Mouse (Mus musculus) embryonic fibroblast, embryonic 13.5 days (primary cell): Measurements from ENCODE around the gene Trappc10.

Experiments
- CTCF ChIP-seq: IDR thresholded peaks from 2 replicates; pipeline ENCODE4 v1.5.1; 2011; ENCODE audit warnings: mild to moderate bottlenecking, control low read depth, low read length, moderate library complexity, borderline replicate concordance; ENCODE audit not compliant: insufficient read depth
- POLR2A ChIP-seq: IDR thresholded peaks from 2 replicates; pipeline ENCODE4 v1.6.1; 2011; ENCODE audit warnings: low read depth, mild to moderate bottlenecking, control low read depth, low read length, moderate library complexity

DNA sequence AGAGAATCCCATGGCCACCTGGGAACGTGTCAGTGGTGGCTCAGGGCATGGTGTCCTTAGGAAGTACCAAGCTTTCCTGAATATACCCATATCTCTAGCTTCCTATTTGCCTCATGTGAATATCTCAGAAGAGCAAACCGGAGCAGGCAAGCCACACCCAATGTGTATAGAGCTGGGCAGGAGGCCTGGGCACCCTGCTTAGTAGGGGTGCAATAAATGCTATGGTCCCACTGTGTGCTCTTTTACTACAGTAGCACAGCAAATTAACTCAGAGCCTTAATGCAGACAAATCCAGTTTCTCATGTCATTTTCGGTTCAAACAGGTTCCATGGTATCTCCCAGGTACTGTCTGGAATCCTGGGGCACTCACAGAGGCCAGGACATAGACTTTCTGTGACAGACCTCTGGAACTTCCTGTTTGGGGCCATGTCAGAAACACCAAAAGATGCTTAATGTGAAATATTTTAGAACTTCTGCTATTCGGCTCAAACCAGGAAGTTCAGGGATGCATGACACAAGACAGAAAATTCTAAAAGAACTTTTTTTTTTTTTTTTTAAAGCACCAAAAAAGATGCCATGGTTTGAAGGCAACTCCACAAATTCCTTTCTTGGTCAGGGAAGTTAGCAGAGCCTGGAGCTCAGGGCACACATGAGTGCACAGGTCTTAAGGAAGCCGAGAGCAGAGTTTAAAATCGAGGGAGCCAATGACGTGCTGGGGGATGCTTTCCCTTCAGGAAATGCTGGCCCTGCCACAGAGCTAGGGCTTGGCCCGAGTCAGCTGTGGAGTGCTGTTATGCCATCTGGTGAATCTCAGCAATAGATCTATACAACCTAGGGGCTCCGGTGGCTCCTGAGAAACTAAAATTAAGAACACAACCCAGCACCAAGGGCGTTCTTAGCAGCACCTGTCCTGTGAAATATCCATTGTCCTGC lies 95.3 kb downstream of the Trappc10 start:
- TF ChIP-seq POLR2A (no peak), CTCF (no peak)
